Mouse (Mus musculus) liver, embryonic 12.5 days (tissue): Measurements from ENCODE around the gene Grm8. TPM values are rescaled to one million over a fixed set of nuclear protein-coding genes. Genes with fewer than 3 reads are reported as not detected.

Source experiments
- ATAC-seq: fragments of 200-750 bp; cut with Nextera tagmentation; 2 replicates; pipeline ENCODE4 v1.8.0; 2017; ENCODE audit warnings: moderate number of reproducible peaks, mild to moderate bottlenecking, moderate library complexity
- H3K27ac ChIP-seq: fragments of 300-500 bp; sonication (generic); 2 replicates; pipeline ENCODE4 v1.5.1; 2016; ENCODE audit warnings: mild to moderate bottlenecking
- H3K27me3 ChIP-seq: fragments of 300-500 bp; sonication (generic); replicated peaks from 2 replicates; pipeline ENCODE4 v1.6.1; 2016; ENCODE audit warnings: mild to moderate bottlenecking, moderate library complexity
- H3K36me3 ChIP-seq: fragments of 300-500 bp; sonication (generic); 2 replicates; pipeline ENCODE4 v1.6.1; 2016; ENCODE audit warnings: mild to moderate bottlenecking, moderate library complexity
- H3K4me1 ChIP-seq: fragments of 300-500 bp; sonication (generic); 2 replicates; pipeline ENCODE4 v1.6.1; 2016
- H3K4me2 ChIP-seq: fragments of 300-500 bp; sonication (generic); 2 replicates; pipeline ENCODE4 v1.6.1; 2016; ENCODE audit warnings: mild to moderate bottlenecking, moderate library complexity
- H3K4me3 ChIP-seq: fragments of 300-500 bp; sonication (generic); 2 replicates; pipeline ENCODE4 v1.5.1; 2016; ENCODE audit warnings: mild to moderate bottlenecking, moderate library complexity
- H3K9ac ChIP-seq: fragments of 300-500 bp; sonication (generic); 2 replicates; pipeline ENCODE4 v1.6.1; 2016; ENCODE audit warnings: mild to moderate bottlenecking, moderate library complexity
- H3K9me3 ChIP-seq: fragments of 300-500 bp; sonication (generic); replicated peaks from 2 replicates; pipeline ENCODE4 v1.6.1; 2016; ENCODE audit warnings: mild to moderate bottlenecking, moderate library complexity
- WGBS: fragments of 180-500 bp; shearing (Covaris S2); methylation state at CpG from one replicate; pipeline ENCODE4 v1.1.7; 2016; ENCODE audit not compliant: insufficient replicate concordance; 5-methylcytosine and 5-hydroxymethylcytosine counted together
- polyA plus RNA-seq: library from polyadenylated mRNA; unstranded; fragments of >200 nt; fragmentation: Nextera tagmentation; extraction: Ambion mirVana; gene quantifications from 2 replicates; pipeline ENCODE4 v1.2.1, GENCODE M21; 2016

Gene Grm8
- polyA plus RNA-seq = 0.11 TPM in 1 of 2 replicates, not detected in the other

GRCm38 (mm10) chr6:28135001-28135401 lies at the start of gene Grm8:
TSS of gene Grm8 (minus strand) at chr6:28135178.
- peak within 1 kb of the TSS; percentile 52 for H3K4me3 ChIP-seq
- peaks cover 74% of the 10 kb centered on the region for H3K27me3 ChIP-seq
- peaks cover 16% of the 10 kb centered on the region for H3K4me1 ChIP-seq
- H3K9me3 ChIP-seq = no peaks in the 10 kb centered on the region
- H3K9ac ChIP-seq = peak within 1 kb of the TSS; percentile 24; the same call in 1 of the 2 replicates
- WGBS = 2% methylated on average over 42 of the region's 42 CpGs
- H3K4me2 ChIP-seq = peak within 1 kb of the TSS; percentile 81
- no peak for ATAC-seq
- H3K27ac ChIP-seq = no peak within 1 kb of the TSS
- H3K36me3 ChIP-seq = no peaks in the 10 kb centered on the region

- Histone ChIP-seq H3K4me1 (no peaks in the 10 kb centered on the region), H3K36me3 (no peaks in the 10 kb centered on the region), H3K4me2 (peak overlapping the region; percentile 27), H3K9me3 (no peaks in the 10 kb centered on the region), H3K27me3 (no peaks in the 10 kb centered on the region), H3K4me3 (no peak overlapping the region), H3K27ac (no peak overlapping the region), H3K9ac (no peak overlapping the region)
- no peak for ATAC-seq
- WGBS = 46% methylated on average over 19 of the region's 19 CpGs
Measured at GRCm38 (mm10) chr6:28169851-28170539, 35.0 kb upstream of the Grm8 start.

DNA sequence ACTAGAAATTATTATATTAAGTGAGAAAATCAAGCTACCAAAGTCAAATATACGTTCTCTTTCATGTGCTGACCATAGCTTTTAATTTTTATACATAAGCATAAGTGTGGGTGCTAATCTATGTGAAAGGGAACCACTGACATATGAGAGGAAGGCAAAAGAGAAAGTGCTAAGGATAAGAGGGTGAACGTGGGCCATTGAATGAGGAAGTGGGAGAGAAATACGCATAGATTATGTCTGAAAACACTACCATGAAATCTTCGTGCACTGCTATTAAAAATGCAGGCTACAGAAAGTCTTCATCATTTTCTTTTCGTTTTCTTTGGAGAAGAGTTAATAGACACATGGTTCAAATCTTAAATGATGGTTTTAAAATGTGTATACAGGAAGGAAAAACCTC lies 25.4 kb upstream of the Grm8 start:
- Histone ChIP-seq H3K4me3 (no peak overlapping the region), H3K9me3 (no peaks in the 10 kb centered on the region), H3K4me1 (no peaks in the 10 kb centered on the region), H3K9ac (no peak overlapping the region), H3K27ac (no peak overlapping the region), H3K36me3 (no peaks in the 10 kb centered on the region), H3K27me3 (no peaks in the 10 kb centered on the region), H3K4me2 (no peak overlapping the region)
- no peak for ATAC-seq
- WGBS = 45% methylated on average over 5 of the region's 5 CpGs

DNA sequence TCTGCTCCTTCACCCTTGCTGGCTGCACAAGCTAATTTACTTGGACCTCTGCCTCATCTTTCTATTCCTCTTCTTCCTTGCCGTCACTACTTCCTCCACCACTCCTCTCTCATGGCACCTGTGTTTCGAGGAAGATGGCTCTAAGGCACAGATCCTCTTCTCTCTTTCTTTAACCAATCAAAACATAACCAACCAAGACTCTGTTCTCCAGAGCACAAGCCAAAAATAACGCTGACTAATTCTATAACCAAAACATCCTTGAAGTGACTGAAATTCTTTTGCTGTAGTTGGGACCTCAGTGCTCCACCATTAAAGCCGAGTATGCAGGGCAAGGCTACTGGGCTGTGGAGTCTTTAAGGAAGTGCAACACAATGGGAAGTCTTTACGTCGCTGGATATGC lies 11.5 kb upstream of the Grm8 start:
- H3K27me3 ChIP-seq = 0 out of 2 replicates have a peak, but pooled peaks cover 5% of the 10 kb centered on the region
- no peaks in the 10 kb centered on the region for H3K4me1 ChIP-seq
- no peaks in the 10 kb centered on the region for H3K36me3 ChIP-seq
- no peak overlapping the region for H3K4me2 ChIP-seq
- no peak overlapping the region for H3K27ac ChIP-seq
- H3K9me3 ChIP-seq = no peaks in the 10 kb centered on the region
- no peak for ATAC-seq
- WGBS = 49% methylated on average over 6 of the region's 6 CpGs
- no peak overlapping the region for H3K4me3 ChIP-seq
- no peak overlapping the region for H3K9ac ChIP-seq

DNA sequence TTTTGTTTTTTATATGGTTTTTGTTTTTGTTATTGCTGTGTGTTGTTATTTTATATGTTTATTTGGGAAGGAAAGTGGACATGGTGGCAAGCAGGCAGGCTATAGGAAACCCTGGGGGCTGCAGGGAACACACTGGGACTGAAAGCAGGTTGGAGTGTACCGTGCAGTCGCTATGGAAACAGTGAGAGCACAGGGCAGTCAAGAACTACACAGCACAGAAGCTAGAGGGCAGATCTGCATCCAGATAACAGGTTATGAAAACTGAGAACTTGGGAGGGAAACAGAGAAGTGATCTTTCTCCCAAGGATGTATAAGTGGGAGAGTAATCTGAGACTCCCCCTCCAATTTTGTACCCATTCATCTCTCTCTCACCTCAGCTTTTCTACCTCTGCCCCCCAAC lies 7.4 kb upstream of the Grm8 start:
- no peak for ATAC-seq

DNA sequence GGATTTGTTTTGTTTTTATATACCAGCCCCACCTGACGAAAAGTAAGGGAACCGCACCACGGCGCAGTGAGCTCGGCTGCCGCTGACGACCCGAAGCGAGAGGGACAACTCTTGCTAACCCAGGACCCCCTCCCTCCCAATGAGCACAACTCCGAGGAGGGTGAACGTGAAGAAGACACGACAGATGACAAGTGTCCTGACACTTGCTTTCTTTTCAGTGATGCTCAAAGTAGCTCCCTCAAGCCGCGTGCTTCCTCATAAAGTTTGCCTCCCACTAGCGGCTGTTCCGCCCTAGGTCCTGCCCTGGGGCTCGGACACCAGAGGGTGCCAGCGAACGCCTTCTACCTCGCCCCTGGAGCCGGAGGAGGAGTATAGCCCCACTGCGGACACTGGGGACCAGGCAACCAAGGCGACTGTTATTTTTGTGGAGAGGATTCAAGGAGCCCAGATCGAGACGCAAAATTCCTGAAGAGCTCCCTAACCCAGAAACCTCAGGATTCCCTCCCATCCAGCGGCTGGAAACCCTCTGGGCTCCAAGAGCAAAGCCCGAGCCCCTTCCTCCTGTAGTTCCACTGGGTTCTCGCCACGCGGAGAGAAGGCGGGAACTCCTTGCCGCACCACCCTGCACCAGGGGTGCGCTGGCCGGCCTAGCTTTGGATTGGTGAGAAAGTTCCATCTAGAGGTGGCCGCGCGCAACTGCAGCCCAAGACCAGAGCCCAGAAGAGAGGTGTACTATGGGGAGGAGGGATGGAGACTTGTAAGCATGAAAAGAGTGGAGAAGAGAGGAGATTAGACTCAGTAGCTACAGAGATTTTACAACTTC lies 644 bp upstream of the Grm8 start:
- peak; percentile 87 for ATAC-seq
- Histone ChIP-seq H3K4me2 (peak overlapping the region; percentile 81), H3K4me3 (peak overlapping the region; percentile 52), H3K27me3 (peaks cover 75% of the 10 kb centered on the region), H3K27ac (no peak overlapping the region), H3K36me3 (no peaks in the 10 kb centered on the region), H3K9ac (peak overlapping the region; percentile 24; the same call in 1 of the 2 replicates), H3K9me3 (no peaks in the 10 kb centered on the region), H3K4me1 (peaks cover 16% of the 10 kb centered on the region)
- under 1% methylated on average over 37 of the region's 37 CpGs for WGBS

More for the DNA sequence above, 7.4 kb upstream of the Grm8 start:
- Histone ChIP-seq H3K9me3 (no peaks in the 10 kb centered on the region), H3K4me1 (no peaks in the 10 kb centered on the region), H3K27me3 (peaks cover 20% of the 10 kb centered on the region), H3K9ac (no peak overlapping the region), H3K4me3 (no peak overlapping the region), H3K27ac (no peak overlapping the region), H3K4me2 (no peak overlapping the region), H3K36me3 (no peaks in the 10 kb centered on the region)
- 47% methylated on average over 2 of the region's 2 CpGs for WGBS

- peak overlapping the region; percentile 52 for H3K4me3 ChIP-seq
- ATAC-seq = no peak
- H3K36me3 ChIP-seq = no peaks in the 10 kb centered on the region
- no peak overlapping the region for H3K27ac ChIP-seq
- no peaks in the 10 kb centered on the region for H3K9me3 ChIP-seq
- H3K9ac ChIP-seq = no peak overlapping the region
- peaks cover 80% of the 10 kb centered on the region for H3K27me3 ChIP-seq
- H3K4me2 ChIP-seq = peak overlapping the region; percentile 81
- H3K4me1 ChIP-seq = peaks cover 16% of the 10 kb centered on the region
- WGBS = 2% methylated on average over 20 of the region's 20 CpGs
Measured at GRCm38 (mm10) chr6:28134251-28134801, 652 bp downstream of the Grm8 start.

DNA sequence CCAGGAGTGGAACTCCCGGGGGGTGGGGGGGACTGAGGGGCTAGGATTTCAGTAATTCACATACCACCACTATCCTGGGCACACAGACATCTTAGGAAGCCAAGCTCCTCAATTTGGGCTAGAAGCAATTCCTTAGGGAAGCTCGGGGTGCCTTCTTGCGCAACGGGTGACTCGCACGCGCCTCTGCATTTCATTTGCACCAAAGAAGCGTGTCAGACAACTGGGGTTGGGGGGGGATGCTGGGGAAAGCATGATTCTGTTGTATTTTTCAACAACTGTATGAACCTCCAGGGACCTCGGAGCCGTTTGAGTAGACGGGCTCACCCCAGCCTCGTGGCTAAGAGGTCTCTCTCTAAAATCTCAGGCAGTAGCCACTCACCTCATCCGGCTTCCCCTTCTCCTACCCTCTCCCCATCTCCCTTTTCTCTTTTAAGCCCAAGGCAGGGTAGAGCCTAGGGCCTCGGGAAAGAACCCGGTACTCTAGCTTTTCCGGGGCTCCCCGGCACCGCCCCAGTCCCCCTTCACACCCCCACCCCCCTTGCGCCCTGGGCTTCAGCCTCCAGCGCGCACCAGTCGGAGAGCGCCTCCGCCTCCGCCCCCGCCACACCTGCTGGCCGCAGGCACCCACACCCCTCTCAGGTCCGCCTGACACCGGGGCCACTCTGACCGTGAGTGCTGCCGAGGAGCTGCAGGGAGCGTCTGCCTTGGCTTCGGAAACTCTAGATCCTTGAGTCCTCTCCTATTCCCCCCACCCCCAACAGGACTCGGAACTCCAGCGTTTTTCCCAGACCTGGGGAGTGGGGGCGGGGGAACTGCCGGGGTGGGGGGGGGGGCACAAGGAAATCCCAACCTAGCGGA lies 1.5 kb downstream of the Grm8 start:
- Histone ChIP-seq H3K9ac (no peak overlapping the region), H3K4me1 (peaks cover 16% of the 10 kb centered on the region), H3K4me3 (peak overlapping the region; percentile 4; the same call in 1 of the 2 replicates), H3K27me3 (peaks cover 84% of the 10 kb centered on the region), H3K4me2 (peak overlapping the region; percentile 81), H3K36me3 (no peaks in the 10 kb centered on the region), H3K27ac (no peak overlapping the region), H3K9me3 (no peaks in the 10 kb centered on the region)
- WGBS = 6% methylated on average over 38 of the region's 38 CpGs
- no peak for ATAC-seq

- H3K4me2 ChIP-seq = no peak overlapping the region
- H3K9ac ChIP-seq = no peak overlapping the region
- H3K9me3 ChIP-seq = no peaks in the 10 kb centered on the region
- H3K36me3 ChIP-seq = no peaks in the 10 kb centered on the region
- no peak overlapping the region for H3K27ac ChIP-seq
- peaks cover 16% of the 10 kb centered on the region for H3K4me1 ChIP-seq
- 19% methylated on average over 4 of the region's 4 CpGs for WGBS
- no peak for ATAC-seq
- peaks cover 79% of the 10 kb centered on the region for H3K27me3 ChIP-seq
- H3K4me3 ChIP-seq = no peak overlapping the region
Measured at GRCm38 (mm10) chr6:28132056-28132455, 2.9 kb downstream of the Grm8 start.

DNA sequence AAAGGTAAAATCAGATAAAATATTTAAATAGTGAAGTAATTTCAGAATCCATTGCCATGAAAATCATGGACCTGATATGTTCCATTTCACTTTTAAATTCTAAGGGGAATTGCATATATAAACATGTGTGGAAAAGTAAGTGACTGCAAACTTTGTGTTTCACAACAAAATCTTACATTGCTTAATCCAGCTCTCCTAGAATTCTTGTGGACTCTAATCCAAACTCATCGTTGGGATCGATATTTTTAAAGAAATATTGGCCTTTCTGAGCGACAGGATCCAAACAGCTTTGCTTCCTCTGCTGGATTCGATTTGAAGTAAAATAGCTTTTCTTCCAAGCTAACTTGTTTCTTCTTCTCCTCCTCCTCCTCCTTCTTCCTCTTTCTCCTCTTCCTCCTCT lies 6.1 kb downstream of the Grm8 start:
- Histone ChIP-seq H3K9me3 (no peaks in the 10 kb centered on the region), H3K27ac (no peak overlapping the region), H3K4me1 (no peaks in the 10 kb centered on the region), H3K9ac (no peak overlapping the region), H3K4me3 (no peak overlapping the region), H3K27me3 (peaks cover 48% of the 10 kb centered on the region), H3K4me2 (no peak overlapping the region), H3K36me3 (no peaks in the 10 kb centered on the region)
- WGBS = 76% methylated on average over 4 of the region's 4 CpGs
- no peak for ATAC-seq

DNA sequence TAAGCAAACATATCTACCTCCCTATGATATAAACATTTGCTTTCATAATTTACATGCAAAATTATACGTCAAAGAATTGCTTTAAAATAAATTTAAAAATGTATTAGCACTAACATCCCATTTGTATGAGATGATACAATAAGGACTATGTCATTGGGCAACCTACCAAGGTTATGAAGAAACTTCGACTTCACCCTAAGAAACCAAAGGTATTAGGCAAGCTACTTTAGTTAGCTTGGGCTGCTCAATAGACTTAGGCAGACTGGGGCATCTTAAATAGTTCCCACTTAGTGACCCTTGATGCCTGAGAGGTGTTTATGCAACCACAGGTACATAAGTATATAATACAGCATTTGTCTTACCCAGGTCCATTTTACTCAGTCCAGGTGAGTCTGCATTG lies 19.5 kb downstream of the Grm8 start:
- H3K4me2 ChIP-seq = no peak overlapping the region
- H3K27ac ChIP-seq = no peak overlapping the region
- no peak overlapping the region for H3K9ac ChIP-seq
- no peaks in the 10 kb centered on the region for H3K4me1 ChIP-seq
- no peaks in the 10 kb centered on the region for H3K27me3 ChIP-seq
- H3K9me3 ChIP-seq = no peaks in the 10 kb centered on the region
- H3K36me3 ChIP-seq = no peaks in the 10 kb centered on the region
- H3K4me3 ChIP-seq = no peak overlapping the region
- no peak for ATAC-seq
- WGBS = 71% methylated on average over 2 of the region's 2 CpGs
